Comparison of ENCODE assay signal across 17 mouse cellular contexts in the genomic region with DNA sequence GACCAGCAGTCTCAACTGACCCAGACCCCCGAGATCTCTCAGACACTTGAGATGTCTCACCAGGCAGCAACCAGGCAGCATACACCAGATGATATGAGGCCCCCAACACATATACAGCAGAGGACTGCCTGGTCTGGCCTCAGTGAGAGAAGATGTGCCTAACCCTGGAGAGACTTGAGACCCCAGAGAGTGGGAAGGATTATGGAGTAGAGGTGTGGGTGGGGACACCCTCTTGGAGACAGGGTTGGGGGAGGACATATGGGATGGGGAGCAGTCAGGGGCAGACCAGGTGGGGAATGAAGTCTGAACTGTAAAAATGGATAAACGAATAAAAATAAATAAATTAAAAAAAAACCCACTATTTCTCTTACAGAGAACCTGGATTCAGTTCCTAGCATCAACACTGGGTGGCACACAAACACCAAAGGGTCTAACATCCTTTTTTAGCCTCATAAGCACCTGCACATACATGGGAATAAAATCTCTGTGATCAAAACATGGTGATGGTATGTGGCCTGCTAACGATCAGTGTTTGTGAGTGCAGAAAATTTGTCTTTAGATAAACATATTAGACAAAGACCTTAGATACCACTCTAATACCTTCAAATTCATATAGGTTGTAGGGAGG. TPM values are rescaled to one million over a fixed set of nuclear protein-coding genes. Genes with fewer than 3 reads are reported as not detected.
DNase-seq lines count a peak whose midpoint lies in the region; ATAC-seq and TF ChIP-seq lines count a peak whose summit lies in the region.
"Had no signal": no experiment of that assay in that cellular context is flagged by ENCODE, and none has a peak within 500 bp of the region (broad histone marks: within the 10 kb centered on the region; RNA-seq: fewer than 3 reads in every experiment).

No protein-coding gene starts in this region.

- H3K4me2 ChIP-seq in forebrain, embryonic 13.5 days = no peak overlapping the region
- no peak overlapping the region for H3K4me2 ChIP-seq in forebrain, embryonic 12.5 days
- no peak overlapping the region for H3K4me2 ChIP-seq in midbrain, embryonic 12.5 days (replicated peaks)
- H3K4me2 ChIP-seq: embryonic facial prominence, embryonic 15.5 days; kidney, embryonic 15.5 days had no signal

- H3K4me1 ChIP-seq in forebrain, embryonic 13.5 days = no peaks in the 10 kb centered on the region
- H3K4me1 ChIP-seq in forebrain, embryonic 12.5 days = no peaks in the 10 kb centered on the region
- H3K4me1 ChIP-seq in E14TG2a.4 (replicated peaks; ENCODE audit: low read depth, low read length) = no peaks in the 10 kb centered on the region
- no peaks in the 10 kb centered on the region for H3K4me1 ChIP-seq in midbrain, embryonic 12.5 days
- H3K4me1 ChIP-seq: embryonic facial prominence, embryonic 15.5 days; kidney, embryonic 15.5 days had no signal

- no peaks in the 10 kb centered on the region for H3K27me3 ChIP-seq in forebrain, embryonic 13.5 days
- no peaks in the 10 kb centered on the region for H3K27me3 ChIP-seq in forebrain, embryonic 12.5 days
- H3K27me3 ChIP-seq in E14TG2a.4 (ENCODE audit: insufficient read depth, low read length) = peaks cover 17% of the 10 kb centered on the region
- H3K27me3 ChIP-seq in midbrain, embryonic 12.5 days = no peaks in the 10 kb centered on the region
- H3K27me3 ChIP-seq: embryonic facial prominence, embryonic 15.5 days had no signal

- 70% methylated on average over 3 of the region's 3 CpGs for WGBS in forebrain, embryonic 13.5 days
- WGBS in forebrain, embryonic 12.5 days = 72% methylated on average over 3 of the region's 3 CpGs
- 75% methylated on average over 3 of the region's 3 CpGs for WGBS in midbrain, embryonic 12.5 days

- H3K9me3 ChIP-seq in forebrain, embryonic 13.5 days (replicated peaks) = no peaks in the 10 kb centered on the region
- no peaks in the 10 kb centered on the region for H3K9me3 ChIP-seq in forebrain, embryonic 12.5 days
- no peaks in the 10 kb centered on the region for H3K9me3 ChIP-seq in E14TG2a.4 (ENCODE audit: low read length)
- no peaks in the 10 kb centered on the region for H3K9me3 ChIP-seq in midbrain, embryonic 12.5 days
- H3K9me3 ChIP-seq: embryonic facial prominence, embryonic 15.5 days; kidney, embryonic 15.5 days had no signal

- no peak for DNase-seq in left cerebral cortex, adult 2 months (ENCODE audit: extremely low spot score in 1 of 2, low spot score in 2 of 2)
- no peak for DNase-seq in left cerebral cortex, postnatal 36 days (ENCODE audit: low spot score in 2 of 2)
- no peak for DNase-seq in adrenal gland, postnatal 4 days (ENCODE audit: low spot score in 2 of 2)
- DNase-seq in cerebellum, adult 18-20 months = no peak
- DNase-seq: adrenal gland, postnatal 14 days; cerebellum, adult 8-10 months; heart, adult 18-20 months; heart, postnatal 36 days; layer of hippocampus, postnatal 36 days; lung, postnatal 10 days had no signal

- peak; percentile 57 for TF ChIP-seq CTCF in left cerebral cortex, adult 2 months (IDR thresholded peaks at IDR 0.05)
- TF ChIP-seq CTCF in E14TG2a.4 (conservative IDR thresholded peaks at IDR 0.05; ENCODE audit: low read length) = peak; percentile 22

- H3K36me3 ChIP-seq in forebrain, embryonic 13.5 days (ENCODE audit: poor library complexity, severe bottlenecking) = no peaks in the 10 kb centered on the region
- H3K36me3 ChIP-seq in forebrain, embryonic 12.5 days (replicated peaks) = no peaks in the 10 kb centered on the region
- H3K36me3 ChIP-seq in E14TG2a.4 (ENCODE audit: insufficient read depth, low read length) = no peaks in the 10 kb centered on the region
- no peaks in the 10 kb centered on the region for H3K36me3 ChIP-seq in midbrain, embryonic 12.5 days
- H3K36me3 ChIP-seq: embryonic facial prominence, embryonic 15.5 days; kidney, embryonic 15.5 days had no signal

- ATAC-seq in forebrain, embryonic 13.5 days = peak; percentile 44; the same call in 1 of the 2 replicates
- ATAC-seq in forebrain, embryonic 12.5 days (ENCODE audit: low FRiP score) = no peak
- 0 out of 2 replicates have a peak, but pooled peaks have one; percentile 42 for ATAC-seq in midbrain, embryonic 12.5 days (ENCODE audit: low FRiP score, low read depth)

- H3K9ac ChIP-seq in forebrain, embryonic 13.5 days = no peak overlapping the region
- H3K9ac ChIP-seq in forebrain, embryonic 12.5 days = no peak overlapping the region
- H3K9ac ChIP-seq in midbrain, embryonic 12.5 days (replicated peaks) = no peak overlapping the region
- H3K9ac ChIP-seq: embryonic facial prominence, embryonic 15.5 days; kidney, embryonic 15.5 days had no signal

- intact Hi-C loops in left cerebral cortex, adult 2 months (cut with DNase I) = no loop called here
- intact Hi-C loops in left cerebral cortex, postnatal 36 days (cut with DNase I) = no loop called here

- H3K27ac ChIP-seq in forebrain, embryonic 13.5 days = no peak overlapping the region
- no peak overlapping the region for H3K27ac ChIP-seq in forebrain, embryonic 12.5 days
- H3K27ac ChIP-seq in left cerebral cortex, adult 2 months = no peak overlapping the region
- H3K27ac ChIP-seq in midbrain, embryonic 12.5 days (replicated peaks) = no peak overlapping the region
- H3K27ac ChIP-seq: embryonic facial prominence, embryonic 15.5 days; kidney, embryonic 15.5 days had no signal

- H3K4me3 ChIP-seq in forebrain, embryonic 13.5 days = no peak overlapping the region
- H3K4me3 ChIP-seq in forebrain, embryonic 12.5 days (replicated peaks) = no peak overlapping the region
- H3K4me3 ChIP-seq in left cerebral cortex, adult 2 months = no peak overlapping the region
- no peak overlapping the region for H3K4me3 ChIP-seq in E14TG2a.4 (replicated peaks; ENCODE audit: low read length)
- no peak overlapping the region for H3K4me3 ChIP-seq in midbrain, embryonic 12.5 days
- H3K4me3 ChIP-seq: embryonic facial prominence, embryonic 15.5 days; kidney, embryonic 15.5 days; myocyte had no signal

RNA-seq across cellular contexts. Expression of a gene that starts 7.4 kb away (rescaled TPM):
- polyA plus RNA-seq in forebrain, embryonic 13.5 days (2015; fragmentation: Nextera tagmentation; extraction: Ambion mirVana) = 3.5 and 4.8 TPM in 2 replicates
- 3.7 and 4.3 TPM in 2 replicates for polyA plus RNA-seq in forebrain, embryonic 12.5 days (2016; fragmentation: Nextera tagmentation; extraction: Ambion mirVana)
- under 1 TPM in 1 of 2 experiments, not detected in 1; 0.48 TPM for total RNA-seq in left cerebral cortex, adult 2 months (2021)
- not detected for total RNA-seq in left cerebral cortex, postnatal 36 days (2021)
- 2.9 and 3.4 TPM in 2 replicates for polyA plus RNA-seq in midbrain, embryonic 12.5 days (2016; fragmentation: Nextera tagmentation; extraction: Ambion mirVana)
- 10 to 100 TPM; 13.2 to 16.7 TPM for total RNA-seq in adrenal gland, postnatal 4 days (2021)

Comparison
In these comparisons a context has a peak if more than half of its experiments do, and no peak if none do; other contexts are left out.
1. RNA of a gene that starts 7.4 kb away (total RNA-seq): 13.2 to 16.7 TPM in adrenal gland, postnatal 4 days; 0.48 TPM in left cerebral cortex, adult 2 months and not detected in left cerebral cortex, postnatal 36 days; every median in the first group is over 4 times any median in the second.